Mouse (Mus musculus): ENCODE data around the gene Lta. TPM values are rescaled to one million over a fixed set of nuclear protein-coding genes. Genes with fewer than 3 reads are reported as not detected.
A peak's percentile ranks its signal among the peaks of the same experiment; 100 is the strongest.

Lta gene
- total RNA-seq (2012; rRNA removed) (not detected in 2 replicates), polyA plus RNA-seq (2012; ENCODE audit: insufficient read depth in 1 of 2, insufficient read length in 2 of 2, low read depth in 1 of 2, low replicate concordance in 2 of 2, missing spikeins in 1 of 2) (under 1 TPM in 1 of 2 experiments, not detected in 1; 0.24 TPM)

DNA sequence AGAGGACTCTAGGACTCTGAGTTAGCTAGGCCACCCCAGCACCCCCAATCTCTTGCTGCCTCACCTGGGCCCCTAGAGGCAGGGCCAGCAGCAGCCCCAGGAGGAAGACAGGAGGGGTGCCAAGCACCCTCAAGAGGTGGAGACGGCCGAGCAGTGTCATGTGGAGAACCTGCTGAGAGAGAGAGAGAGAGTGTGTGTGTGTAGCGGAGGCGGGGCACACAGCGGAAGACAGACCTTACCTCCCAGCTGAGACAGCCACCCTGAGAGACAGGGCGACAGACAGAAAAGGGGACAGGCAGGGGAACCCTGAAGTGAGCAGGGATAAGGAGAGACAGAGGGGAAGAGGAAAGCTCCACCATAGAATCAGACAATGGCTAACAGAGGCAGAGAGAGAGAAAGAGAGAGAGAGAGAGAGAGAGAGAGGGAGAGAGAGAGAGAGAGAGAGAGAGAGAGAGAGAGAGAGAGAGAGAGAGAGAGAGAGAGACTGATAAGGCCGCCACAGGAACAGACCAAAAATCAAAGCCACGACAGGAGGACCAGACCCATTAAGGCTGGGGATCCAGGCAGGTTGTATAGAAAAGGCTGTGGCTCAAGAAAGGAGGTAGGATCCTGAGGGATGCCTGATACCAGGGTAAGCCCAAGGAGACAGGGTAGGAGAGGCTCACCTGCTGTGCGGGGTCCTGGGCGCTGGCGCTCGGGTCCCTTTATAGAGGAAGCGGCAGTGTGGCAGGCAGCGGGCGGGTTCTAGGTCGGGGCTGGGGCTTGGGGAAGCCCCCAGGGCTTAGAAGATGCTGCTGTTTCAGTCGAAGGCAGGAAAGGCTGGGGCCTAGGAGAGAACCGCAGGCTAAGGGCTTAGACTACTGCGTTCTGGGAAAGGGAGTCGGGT is at the start of gene Lta:
Lta (minus strand) TSS at position 858 of the 886 bp plus-strand sequence.
- H3K9ac ChIP-seq (ENCODE audit: control insufficient read depth, low read depth, low read length, poor library complexity, severe bottlenecking): no peak within 1 kb of the TSS
- peaks cover 7 to 25% of the 10 kb centered on the region in 2 experiments; a peak in 3 of 4 replicates for H3K4me1 ChIP-seq (ENCODE audit: control insufficient read depth in 1 of 2, insufficient read depth in 2 of 2, low read length in 2 of 2)
- no peaks in the 10 kb centered on the region for H3K9me3 ChIP-seq (replicated peaks; ENCODE audit: insufficient read depth, low read length)
- H3K4me3 ChIP-seq (ENCODE audit: control insufficient read depth in 1 of 2, insufficient read depth in 1 of 2, low read depth in 2 of 2, low read length in 2 of 2): no peak within 1 kb of the TSS
- H3K27me3 ChIP-seq (ENCODE audit: control insufficient read depth in 1 of 2, insufficient read depth in 2 of 2, low read length in 2 of 2): no peaks in the 10 kb centered on the region
- peaks cover 0 to 15% of the 10 kb centered on the region in 2 experiments; a peak in 2 of 4 replicates for H3K36me3 ChIP-seq (ENCODE audit: control insufficient read depth in 1 of 2, insufficient read depth in 2 of 2, low read length in 2 of 2)
- TF ChIP-seq POLR2AphosphoS2 (IDR thresholded peaks at IDR 0.05; ENCODE audit: low read length): no peak
- peak; percentile 94 for TF ChIP-seq JUND (IDR thresholded peaks at IDR 0.05; ENCODE audit: low read depth, low read length)
- H3K27ac ChIP-seq (ENCODE audit: control insufficient read depth, low read depth, low read length): no peak within 1 kb of the TSS
- no peak for DNase-seq (ENCODE audit: low read depth, low spot score)
- no peaks in the 10 kb centered on the region; the same call in 1 of the 2 replicates for H3K79me2 ChIP-seq (ENCODE audit: control insufficient read depth, insufficient read depth, low read length, poor library complexity)

DNA sequence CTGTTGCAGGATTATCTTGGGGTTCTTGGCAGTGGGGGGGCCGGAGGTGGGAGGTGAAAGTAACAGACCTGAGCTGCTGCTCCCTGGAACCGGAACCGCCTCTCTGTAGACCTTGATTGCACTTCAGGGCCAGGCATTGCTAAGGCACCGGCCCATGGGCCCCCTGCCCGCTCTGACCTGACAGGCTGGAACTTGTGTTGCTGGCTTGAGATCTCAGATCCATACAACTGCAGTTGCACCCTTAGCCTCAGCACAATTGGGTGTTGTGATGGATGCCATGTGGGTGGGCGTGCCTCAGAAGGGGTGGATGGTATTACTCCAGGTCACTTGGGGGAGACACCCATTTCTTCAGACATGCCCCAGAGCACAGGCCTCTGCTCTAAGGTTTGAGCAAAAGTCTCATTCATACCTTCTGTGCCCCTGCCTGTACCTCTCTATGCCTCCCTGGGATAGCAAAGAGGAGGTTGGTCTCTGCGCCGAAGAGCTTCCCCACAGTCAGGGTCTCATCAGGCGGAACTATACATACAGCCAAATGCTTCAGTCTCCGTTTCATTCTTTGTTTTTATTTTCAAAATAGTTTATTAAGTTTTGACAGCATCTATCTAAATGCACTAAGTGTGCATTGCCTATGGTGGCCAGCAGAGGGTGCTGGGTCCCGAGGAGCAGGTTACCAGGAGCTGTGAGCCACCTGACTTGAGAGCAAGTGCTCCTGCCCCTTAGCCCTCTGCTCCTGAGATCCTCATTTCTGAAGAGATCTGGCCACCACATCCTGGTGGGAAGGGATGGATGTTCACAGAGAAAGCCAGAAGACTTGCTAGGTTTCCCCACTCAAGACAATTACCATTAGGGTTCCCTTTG is 49.3 kb upstream of the Lta start:
- H3K4me3 ChIP-seq (ENCODE audit: control insufficient read depth in 1 of 2, insufficient read depth in 1 of 2, low read depth in 2 of 2, low read length in 2 of 2): no peak overlapping the region
- peaks cover 4 to 7% of the 10 kb centered on the region in 2 experiments; a peak in 3 of 4 replicates for H3K36me3 ChIP-seq (ENCODE audit: control insufficient read depth in 1 of 2, insufficient read depth in 2 of 2, low read length in 2 of 2)
- no peaks in the 10 kb centered on the region; the same call in 1 of the 2 replicates for H3K79me2 ChIP-seq (ENCODE audit: control insufficient read depth, insufficient read depth, low read length, poor library complexity)
- H3K9me3 ChIP-seq (replicated peaks; ENCODE audit: insufficient read depth, low read length): no peaks in the 10 kb centered on the region
- H3K27ac ChIP-seq (ENCODE audit: control insufficient read depth, low read depth, low read length): no peak overlapping the region
- peaks cover 2 to 10% of the 10 kb centered on the region in 2 experiments for H3K4me1 ChIP-seq (ENCODE audit: control insufficient read depth in 1 of 2, insufficient read depth in 2 of 2, low read length in 2 of 2)
- no peak overlapping the region for H3K9ac ChIP-seq (ENCODE audit: control insufficient read depth, low read depth, low read length, poor library complexity, severe bottlenecking)
- DNase-seq (ENCODE audit: low read depth, low spot score): peak; percentile 88
- no peaks in the 10 kb centered on the region for H3K27me3 ChIP-seq (ENCODE audit: control insufficient read depth in 1 of 2, insufficient read depth in 2 of 2, low read length in 2 of 2)
- TF ChIP-seq CHD2 (IDR thresholded peaks at IDR 0.05; ENCODE audit: low read length) (peak; percentile 14; the same call in 1 of the 2 replicates), MAZ (IDR thresholded peaks at IDR 0.05; ENCODE audit: low read depth, low read length) (0 out of 2 replicates have a peak, but pooled peaks have one; percentile 25), RAD21 (IDR thresholded peaks at IDR 0.05; ENCODE audit: low read depth, low read length) (peak; percentile 57), JUND (IDR thresholded peaks at IDR 0.05; ENCODE audit: low read depth, low read length) (no peak), SMC3 (IDR thresholded peaks at IDR 0.05; ENCODE audit: low read depth, low read length) (peak; percentile 90), POLR2AphosphoS2 (IDR thresholded peaks at IDR 0.05; ENCODE audit: low read length) (peak; percentile 64; the same call in 1 of the 2 replicates), POLR2A (IDR thresholded peaks at IDR 0.05; ENCODE audit: control insufficient read depth in 1 of 2, insufficient read depth in 1 of 2, low read depth in 1 of 2, low read length in 2 of 2, poor library complexity in 1 of 2) (peak in 1 of 2 experiments; percentile 33; a peak in 1 of 4 replicates), ETS1 (IDR thresholded peaks at IDR 0.05; ENCODE audit: low read depth, low read length) (no peak), GABPA (IDR thresholded peaks at IDR 0.05; ENCODE audit: low read depth, low read length) (no peak), EP300 (IDR thresholded peaks at IDR 0.05; ENCODE audit: low read depth in 1 of 2, low read length in 2 of 2) (no peak), MXI1 (IDR thresholded peaks at IDR 0.05; ENCODE audit: low read depth, low read length) (peak; percentile 37; the same call in 1 of the 2 replicates), NRF1 (IDR thresholded peaks at IDR 0.05; ENCODE audit: insufficient read depth, low read depth, low read length, poor library complexity, severe bottlenecking) (no peak), MEF2A (IDR thresholded peaks at IDR 0.05; ENCODE audit: extremely low read depth, insufficient replicate concordance, low read depth, low read length, poor library complexity, severe bottlenecking) (0 out of 2 replicates have a peak, but pooled peaks have one; percentile 12), ELF1 (IDR thresholded peaks at IDR 0.05; ENCODE audit: low read depth, low read length) (no peak), BHLHE40 (IDR thresholded peaks at IDR 0.05; ENCODE audit: borderline replicate concordance, low read depth, low read length) (no peak), USF2 (IDR thresholded peaks at IDR 0.05; ENCODE audit: borderline replicate concordance in 1 of 2, insufficient read depth in 1 of 2, low read depth in 1 of 2, low read length in 2 of 2) (no peak), GATA1 (IDR thresholded peaks at IDR 0.05; ENCODE audit: low read depth, low read length) (no peak), POLR2AphosphoS5 (IDR thresholded peaks at IDR 0.05; ENCODE audit: borderline replicate concordance, low read depth, low read length) (no peak), TCF12 (IDR thresholded peaks at IDR 0.05; ENCODE audit: low read depth, low read length) (no peak), MAFK (IDR thresholded peaks at IDR 0.05; ENCODE audit: borderline replicate concordance, low read depth, low read length) (no peak), CTCF (IDR thresholded peaks at IDR 0.05 in 2 of 3, conservative IDR thresholded peaks at IDR 0.05 in 1 of 3; ENCODE audit: control insufficient read depth in 1 of 3, insufficient read depth in 1 of 3, low read depth in 2 of 3, low read length in 3 of 3, poor library complexity in 1 of 3, severe bottlenecking in 1 of 3) (peak; percentile 91 to 98 (median 95)), TBP (IDR thresholded peaks at IDR 0.05; ENCODE audit: low read depth, low read length) (no peak), MYB (IDR thresholded peaks at IDR 0.05; ENCODE audit: low read depth, low read length) (no peak), RCOR1 (IDR thresholded peaks at IDR 0.05; ENCODE audit: low read depth, low read length) (no peak), MAX (IDR thresholded peaks at IDR 0.05; ENCODE audit: low read length) (no peak)
